Mouse (Mus musculus): Measurements from ENCODE around the gene Meis3. TPM values are rescaled to one million over a fixed set of nuclear protein-coding genes. Genes with fewer than 3 reads are reported as not detected.

The Meis3 gene
- 46.1 TPM for polyA plus RNA-seq (2017; shearing (Covaris generic))

GRCm38 (mm10) chr7:16174597-16175541 lies at the start of gene Meis3:
TSS of gene Meis3 (plus strand) at chr7:16175090.

GRCm38 (mm10) chr7:16129421-16129845 lies 45.5 kb upstream of the Meis3 start, which contains the start of gene Slc8a2:
TSS of gene Slc8a2 (plus strand) at chr7:16129826.

GRCm38 (mm10) chr7:16221582-16222272 lies 46.8 kb downstream of the Meis3 start, which contains the start of gene Dhx34:
TSS of gene Dhx34 (minus strand) at chr7:16222037.

Other genes starting within 250 kb of the Meis3 start
- 1,030 TPM for gene Nop53, start 229.0 kb upstream of the Meis3 start, polyA plus RNA-seq (2017; shearing (Covaris generic))
- 0.12 TPM for gene Ehd2, start 207.5 kb upstream of the Meis3 start, polyA plus RNA-seq (2017; shearing (Covaris generic))
- 7.1 TPM for gene Bicra, start 127.2 kb upstream of the Meis3 start, polyA plus RNA-seq (2017; shearing (Covaris generic))
- gene Zfp541, start 113.3 kb upstream of the Meis3 start, polyA plus RNA-seq (2017; shearing (Covaris generic)) = 0.09 TPM
- 313 TPM for gene Napa, start 76.6 kb upstream of the Meis3 start, polyA plus RNA-seq (2017; shearing (Covaris generic))
- 22.3 TPM for gene Kptn, start 55.2 kb upstream of the Meis3 start, polyA plus RNA-seq (2017; shearing (Covaris generic))
- not detected for gene Slc8a2, start 45.3 kb upstream of the Meis3 start, polyA plus RNA-seq (2017; shearing (Covaris generic))
- gene Dhx34, start 46.9 kb downstream of the Meis3 start, polyA plus RNA-seq (2017; shearing (Covaris generic)) = 19.8 TPM
- gene C5ar2, start 69.1 kb downstream of the Meis3 start, polyA plus RNA-seq (2017; shearing (Covaris generic)) = not detected
- not detected for gene C5ar1, start 84.5 kb downstream of the Meis3 start, polyA plus RNA-seq (2017; shearing (Covaris generic))
- gene Inafm1, start 98.5 kb downstream of the Meis3 start, polyA plus RNA-seq (2017; shearing (Covaris generic)) = 2.5 TPM
- gene Ccdc9, start 111.7 kb downstream of the Meis3 start, polyA plus RNA-seq (2017; shearing (Covaris generic)) = 108 TPM
- gene Bbc3, start 133.3 kb downstream of the Meis3 start, polyA plus RNA-seq (2017; shearing (Covaris generic)) = 47.2 TPM
- 96.4 TPM for gene Sae1, start 212.7 kb downstream of the Meis3 start, polyA plus RNA-seq (2017; shearing (Covaris generic))
- 17.3 TPM for gene Zc3h4, start 225.8 kb downstream of the Meis3 start, polyA plus RNA-seq (2017; shearing (Covaris generic))